Mouse (Mus musculus) midbrain, embryonic 11.5 days (tissue): ENCODE results near the gene Myef2. TPM values are rescaled to one million over a fixed set of nuclear protein-coding genes. Genes with fewer than 3 reads are reported as not detected.

Experiments used
- ATAC-seq: fragments of 200-750 bp; cut with Nextera tagmentation; 2 replicates; pipeline ENCODE4 v1.8.0; 2017; ENCODE audit warnings: moderate TSS enrichment, moderate library complexity; ENCODE audit not compliant: low FRiP score
- DNase-seq: peaks from one replicate; pipeline ENCODE4 v3.0.0; 2015; ENCODE audit warnings: low spot score; ENCODE audit errors: missing footprints
- H3K27ac ChIP-seq: fragments of 300-500 bp; sonication (generic); 2 replicates; pipeline ENCODE4 v1.5.1; 2014; ENCODE audit warnings: low read depth, low read length
- H3K27me3 ChIP-seq: fragments of 300-500 bp; sonication (generic); 2 replicates; pipeline ENCODE4 v1.6.1; 2014; ENCODE audit warnings: mild to moderate bottlenecking, low read length, moderate library complexity, mixed read lengths; ENCODE audit not compliant: control insufficient read depth, insufficient read depth
- H3K36me3 ChIP-seq: fragments of 300-500 bp; sonication (generic); 2 replicates; pipeline ENCODE4 v1.6.1; 2014; ENCODE audit warnings: mild to moderate bottlenecking, low read length, moderate library complexity, mixed read lengths; ENCODE audit not compliant: control insufficient read depth, insufficient read depth
- H3K4me1 ChIP-seq: fragments of 300-500 bp; sonication (generic); 2 replicates; pipeline ENCODE4 v1.6.1; 2014; ENCODE audit warnings: low read length; ENCODE audit not compliant: control insufficient read depth, insufficient read depth
- H3K4me2 ChIP-seq: fragments of 300-500 bp; sonication (generic); 2 replicates; pipeline ENCODE4 v1.6.1; 2014; ENCODE audit warnings: mild to moderate bottlenecking, moderate library complexity
- H3K4me3 ChIP-seq: fragments of 300-500 bp; sonication (generic); 2 replicates; pipeline ENCODE4 v1.5.1; 2014; ENCODE audit warnings: low read depth, low read length
- H3K9ac ChIP-seq: fragments of 300-500 bp; sonication (generic); 2 replicates; pipeline ENCODE4 v1.6.1; 2014; ENCODE audit warnings: low read length
- H3K9me3 ChIP-seq: fragments of 300-500 bp; sonication (generic); 2 replicates; pipeline ENCODE4 v1.6.1; 2016; ENCODE audit warnings: low read length; ENCODE audit not compliant: control insufficient read depth
- WGBS: fragments of 180-500 bp; shearing (Covaris S2); extraction: QIAGEN DNeasy Blood & Tissue Kit; methylation state at CpG from one replicate; pipeline ENCODE4 v1.1.7; 2014; 5-methylcytosine and 5-hydroxymethylcytosine counted together
- polyA plus RNA-seq: library from polyadenylated mRNA; unstranded; fragments of >200 nt; fragmentation: Nextera tagmentation; extraction: Ambion mirVana; gene quantifications from 2 replicates; pipeline ENCODE4 v1.2.1, GENCODE M21; 2014

The Myef2 gene
- 263 and 286 TPM in 2 replicates for polyA plus RNA-seq

- peak; percentile 98 for DNase-seq
- peaks cover 10% of the 10 kb centered on the region; the same call in 1 of the 2 replicates for H3K4me1 ChIP-seq
- peak; percentile 87 for ATAC-seq
- no peaks in the 10 kb centered on the region for H3K36me3 ChIP-seq
- peak within 1 kb of the TSS; percentile 98 for H3K9ac ChIP-seq
- no peaks in the 10 kb centered on the region for H3K9me3 ChIP-seq
- H3K4me2 ChIP-seq, result peak within 1 kb of the TSS; percentile 61
- H3K4me3 ChIP-seq, result peak within 1 kb of the TSS; percentile 89
- under 1% methylated on average over 32 of the region's 48 CpGs for WGBS
- no peaks in the 10 kb centered on the region for H3K27me3 ChIP-seq
- peak within 1 kb of the TSS; percentile 85 for H3K27ac ChIP-seq
Measured at GRCm38 (mm10) chr2:125123477-125123852, at the start of gene Myef2. TSS of gene Myef2 (minus strand) at chr2:125123661.

DNA sequence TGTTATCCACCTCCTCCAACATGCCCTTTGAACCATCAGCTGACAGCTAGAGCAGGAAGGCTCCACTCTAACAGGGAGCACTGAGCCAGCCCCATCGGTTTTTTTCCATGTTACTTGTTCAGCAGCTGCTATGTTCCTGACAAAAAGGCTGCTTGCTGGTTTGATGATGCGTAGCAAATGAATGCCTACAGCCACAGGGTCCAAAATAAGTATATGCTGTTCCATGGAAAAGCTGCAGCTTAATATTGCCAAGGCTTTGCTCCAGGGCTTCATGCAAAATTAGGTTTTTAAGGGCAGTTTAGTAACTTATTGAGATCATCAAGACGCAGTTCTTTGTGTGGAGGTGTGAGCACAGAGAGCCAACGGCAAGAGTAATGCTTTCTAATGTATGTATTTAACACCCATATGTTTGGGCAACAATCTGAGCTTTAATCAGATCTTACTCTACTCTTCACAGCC, 38.6 kb upstream of the Myef2 start:
- DNase-seq, result no peak
- no peaks in the 10 kb centered on the region for H3K9me3 ChIP-seq
- no peak overlapping the region for H3K4me2 ChIP-seq
- H3K4me1 ChIP-seq, result no peaks in the 10 kb centered on the region
- H3K27ac ChIP-seq, result no peak overlapping the region
- no peaks in the 10 kb centered on the region for H3K36me3 ChIP-seq
- no peak for ATAC-seq
- H3K4me3 ChIP-seq, result no peak overlapping the region
- 74% methylated on average over 4 of the region's 4 CpGs for WGBS
- H3K27me3 ChIP-seq, result no peaks in the 10 kb centered on the region
- H3K9ac ChIP-seq, result no peak overlapping the region

DNA sequence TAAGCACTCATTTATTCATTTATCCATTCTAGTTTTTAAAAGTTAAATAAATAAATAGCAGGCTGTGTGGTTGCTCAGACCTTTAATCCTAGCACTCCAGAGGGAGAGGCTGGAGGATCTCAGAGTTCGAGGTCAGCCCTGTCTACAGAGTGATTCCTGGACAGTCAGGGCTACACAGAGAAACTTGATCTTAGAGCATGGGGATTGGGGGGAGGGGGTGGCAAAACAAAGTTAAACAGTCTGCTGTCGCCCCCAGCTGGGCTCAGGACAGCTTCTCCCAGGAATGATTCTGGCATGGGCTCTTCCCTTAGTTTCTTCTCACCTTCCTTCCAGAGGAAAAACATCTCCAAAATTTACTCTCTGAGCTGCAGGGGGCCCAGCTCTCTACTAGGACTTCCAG, 32.0 kb upstream of the Myef2 start:
- no peaks in the 10 kb centered on the region for H3K4me1 ChIP-seq
- H3K4me2 ChIP-seq, result no peak overlapping the region
- no peaks in the 10 kb centered on the region for H3K9me3 ChIP-seq
- no peak overlapping the region for H3K4me3 ChIP-seq
- DNase-seq, result no peak
- H3K27me3 ChIP-seq, result no peaks in the 10 kb centered on the region
- WGBS, result 24% methylated on average over 2 of the region's 2 CpGs
- no peaks in the 10 kb centered on the region for H3K36me3 ChIP-seq
- ATAC-seq, result no peak
- H3K27ac ChIP-seq, result no peak overlapping the region
- no peak overlapping the region for H3K9ac ChIP-seq

GRCm38 (mm10) chr2:125154294-125154693, 30.8 kb upstream of the Myef2 start:
- Histone ChIP-seq H3K9me3 (no peaks in the 10 kb centered on the region), H3K27me3 (no peaks in the 10 kb centered on the region), H3K4me1 (no peaks in the 10 kb centered on the region), H3K27ac (no peak overlapping the region), H3K4me2 (no peak overlapping the region), H3K36me3 (no peaks in the 10 kb centered on the region), H3K9ac (no peak overlapping the region), H3K4me3 (no peak overlapping the region)
- ATAC-seq (no peak), DNase-seq (no peak)
- 83% methylated on average over 9 of the region's 9 CpGs for WGBS

GRCm38 (mm10) chr2:125152388-125152787, 28.9 kb upstream of the Myef2 start, which contains the start of gene Slc12a1:
TSS of gene Slc12a1 (plus strand) at chr2:125152505.
- no peak within 1 kb of the TSS for H3K27ac ChIP-seq
- WGBS, result 89% methylated on average over 6 of the region's 6 CpGs
- H3K36me3 ChIP-seq, result no peaks in the 10 kb centered on the region
- no peaks in the 10 kb centered on the region for H3K27me3 ChIP-seq
- H3K9me3 ChIP-seq, result no peaks in the 10 kb centered on the region
- H3K4me3 ChIP-seq, result no peak within 1 kb of the TSS
- DNase-seq (no peak), ATAC-seq (no peak)
- no peak within 1 kb of the TSS for H3K4me2 ChIP-seq
- H3K9ac ChIP-seq, result no peak within 1 kb of the TSS
- no peaks in the 10 kb centered on the region for H3K4me1 ChIP-seq

DNA sequence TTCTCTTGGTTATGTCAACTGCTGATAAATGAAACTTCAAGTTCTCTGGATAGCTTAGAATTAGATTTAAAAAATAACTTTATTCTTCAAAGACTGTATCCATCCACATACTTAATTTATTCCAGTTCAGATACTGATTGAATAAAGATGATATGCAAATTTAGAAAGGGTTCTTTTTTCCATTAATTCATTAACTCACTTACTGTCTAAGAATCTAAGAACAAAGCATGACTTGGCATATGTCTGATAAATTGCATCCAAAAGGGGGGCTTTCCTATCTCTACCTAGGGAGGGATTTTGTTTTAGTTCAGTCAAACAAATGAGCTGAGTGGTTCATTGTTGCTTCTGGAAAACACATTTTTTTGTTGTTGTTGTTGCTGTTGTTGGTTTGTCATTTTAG, 18.9 kb upstream of the Myef2 start:
- no peaks in the 10 kb centered on the region for H3K27me3 ChIP-seq
- no peak overlapping the region for H3K9ac ChIP-seq
- no peak overlapping the region for H3K4me3 ChIP-seq
- no peak for DNase-seq
- no peak overlapping the region for H3K4me2 ChIP-seq
- H3K9me3 ChIP-seq, result no peaks in the 10 kb centered on the region
- H3K36me3 ChIP-seq, result no peaks in the 10 kb centered on the region
- ATAC-seq, result no peak
- no peak overlapping the region for H3K27ac ChIP-seq
- H3K4me1 ChIP-seq, result no peaks in the 10 kb centered on the region

GRCm38 (mm10) chr2:125136846-125137245, 13.4 kb upstream of the Myef2 start:
- ATAC-seq, result no peak
- DNase-seq, result no peak
- Histone ChIP-seq H3K27me3 (no peaks in the 10 kb centered on the region), H3K36me3 (no peaks in the 10 kb centered on the region), H3K9me3 (no peaks in the 10 kb centered on the region), H3K4me3 (no peak overlapping the region), H3K4me2 (peak overlapping the region; percentile 59), H3K4me1 (peaks cover 2% of the 10 kb centered on the region; the same call in 1 of the 2 replicates), H3K27ac (no peak overlapping the region), H3K9ac (no peak overlapping the region)
- 30% methylated on average over 7 of the region's 7 CpGs for WGBS

DNA sequence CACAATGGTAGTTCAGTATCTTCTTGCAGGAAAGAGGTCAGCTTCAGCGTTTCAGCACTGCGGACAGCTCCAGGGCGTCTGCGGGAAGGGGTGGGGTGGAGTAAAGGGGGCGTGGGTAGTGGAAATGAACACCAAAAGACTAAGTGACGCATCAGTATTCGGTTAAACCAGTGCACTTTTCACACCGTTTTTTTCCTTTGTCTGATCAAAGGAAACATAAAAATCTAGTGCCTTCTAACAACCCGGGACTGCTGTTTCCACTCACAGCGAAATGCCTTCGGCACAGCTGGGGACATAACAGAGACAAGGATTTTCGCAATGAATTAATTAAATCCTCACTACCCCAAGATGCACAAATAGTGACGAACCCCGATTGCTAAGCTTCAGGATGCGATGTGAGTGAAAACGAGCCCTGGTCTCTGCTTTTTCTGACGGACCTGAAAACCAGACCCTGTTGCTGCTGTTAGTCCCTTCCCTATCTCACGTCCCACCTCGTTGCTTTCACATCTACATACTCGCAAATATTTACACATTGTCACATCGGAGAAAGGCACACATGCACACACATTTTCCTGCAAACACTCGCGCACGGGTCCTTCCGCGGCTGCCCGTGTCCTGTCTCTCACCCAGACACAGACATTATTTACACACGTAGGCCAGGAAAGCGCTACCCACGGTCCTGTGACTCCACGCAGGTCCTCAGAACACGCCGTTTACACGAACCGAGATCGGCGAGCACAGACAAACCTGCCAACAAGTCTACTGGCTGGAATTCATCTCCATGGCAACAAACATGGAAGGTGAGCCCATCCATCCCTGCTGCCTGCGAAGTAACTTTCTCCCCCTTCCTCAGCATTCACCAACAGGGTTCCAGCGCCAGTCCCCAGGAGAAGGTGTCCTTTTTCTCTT, 12.7 kb upstream of the Myef2 start, which contains the start of gene Ctxn2:
Gene Ctxn2, plus strand, starts transcription at position 790 of the 909 bp plus-strand sequence.
- H3K4me3 ChIP-seq, result peak within 1 kb of the TSS; percentile 30
- DNase-seq, result peak; percentile 94

GRCm38 (mm10) chr2:125134113-125134512, 10.7 kb upstream of the Myef2 start:
- Histone ChIP-seq H3K27me3 (no peaks in the 10 kb centered on the region), H3K4me3 (no peak overlapping the region), H3K9me3 (no peaks in the 10 kb centered on the region), H3K4me1 (peaks cover 2% of the 10 kb centered on the region; the same call in 1 of the 2 replicates), H3K36me3 (no peaks in the 10 kb centered on the region), H3K27ac (no peak overlapping the region), H3K4me2 (no peak overlapping the region), H3K9ac (no peak overlapping the region)
- no peak for DNase-seq
- ATAC-seq, result peak; percentile 44; the same call in 1 of the 2 replicates
- WGBS, result 20% methylated on average over 4 of the region's 4 CpGs

More for the DNA sequence above, 12.7 kb upstream of the Myef2 start, which contains the start of gene Ctxn2:
- WGBS, result 1% methylated on average over 39 of the region's 39 CpGs
- Histone ChIP-seq H3K9me3 (no peaks in the 10 kb centered on the region), H3K36me3 (no peaks in the 10 kb centered on the region), H3K27ac (no peak within 1 kb of the TSS), H3K4me2 (peak within 1 kb of the TSS; percentile 59), H3K4me1 (peaks cover 2% of the 10 kb centered on the region; the same call in 1 of the 2 replicates), H3K9ac (0 out of 2 replicates have a peak within 1 kb of the TSS, but pooled peaks have one; percentile 34), H3K27me3 (no peaks in the 10 kb centered on the region)
- peak; percentile 82 for ATAC-seq
